Mouse (Mus musculus) left cerebral cortex, postnatal 10 days (tissue): ENCODE data around the gene Pcnx2. TPM values are rescaled to one million over a fixed set of nuclear protein-coding genes. Genes with fewer than 3 reads are reported as not detected.

Experiments used
- DNase-seq, 2 experiments: peaks; one replicate each; pipeline ENCODE4 v3.0.0; 2021 to 2022; ENCODE audit warnings: low spot score in 2 of 2, mixed read lengths in 1 of 2; ENCODE audit errors: extremely low spot score in 1 of 2
- intact Hi-C: fragments of 180-260 bp; cut with DNase I; formaldehyde crosslinking; loops from one replicate; pipeline ENCODE4 v1.15.1; 2025
- total RNA-seq, 2 experiments: library from RNA; stranded (reverse); gene quantifications; 2 replicates each; pipeline ENCODE4 v1.2.3; 2021

The Pcnx2 gene
- total RNA-seq, 2 experiments from 2014 or later = 48.6 to 55.8 TPM

DNA sequence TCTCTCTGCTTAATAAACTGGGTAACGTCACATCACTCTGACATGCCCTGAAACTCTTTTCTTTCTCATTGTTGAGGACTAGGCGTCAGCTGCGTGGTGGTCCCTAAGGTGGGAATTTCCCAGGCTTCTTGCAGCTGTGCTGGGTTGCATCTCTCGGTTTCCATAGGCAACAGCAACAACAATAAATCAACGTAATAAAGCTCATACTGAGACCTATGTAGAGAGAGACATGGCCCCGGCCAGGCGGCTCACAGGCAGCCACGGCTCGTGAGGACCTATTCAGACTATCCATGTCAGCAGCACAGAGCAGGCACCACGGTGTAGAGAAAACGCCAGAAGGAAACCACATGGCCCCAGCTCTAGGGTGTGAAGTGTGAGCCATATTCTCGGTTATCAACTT, 50.3 kb downstream of the Pcnx2 start:
- intact Hi-C loops = no loop called here
- no peak for DNase-seq

- intact Hi-C loops = no loop called here
- DNase-seq = no peak
Observed at GRCm38 (mm10) chr8:125845281-125845680, 52.8 kb downstream of the Pcnx2 start.

DNA sequence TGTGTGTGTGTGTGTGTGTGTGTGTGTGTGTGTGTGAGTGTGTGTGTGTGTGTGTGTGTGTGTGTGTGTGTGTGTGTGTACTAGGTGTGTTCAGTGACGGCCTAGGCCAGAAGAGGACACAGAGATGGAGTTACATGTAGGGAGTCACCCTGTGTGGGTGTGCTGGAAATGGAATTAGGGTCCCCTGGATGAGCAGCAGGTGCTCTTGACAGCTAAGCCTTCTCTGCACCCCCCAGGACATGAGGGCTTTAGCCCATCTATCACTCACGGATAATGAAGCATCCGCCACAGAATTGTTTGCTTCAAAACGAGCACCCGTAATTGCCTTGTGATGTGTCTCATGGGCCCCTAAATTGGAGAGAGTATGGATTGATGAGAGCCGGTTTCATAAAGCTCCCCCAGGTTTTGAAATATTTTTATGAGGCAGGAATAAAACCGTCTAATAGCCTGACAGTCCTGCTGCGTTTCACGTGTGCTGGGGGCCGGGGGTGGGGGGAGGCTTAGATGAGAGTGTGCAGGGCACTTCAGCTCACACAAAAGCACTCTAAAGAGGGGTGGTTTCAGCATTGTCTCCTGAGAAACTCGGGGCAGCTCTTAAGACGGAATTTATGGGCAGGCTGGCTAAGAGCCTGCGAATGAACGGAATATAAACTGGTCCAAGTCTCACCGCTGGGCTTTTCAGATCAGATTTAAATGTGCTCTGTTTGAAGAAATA, 54.8 kb downstream of the Pcnx2 start:
- no peak for DNase-seq
- intact Hi-C loops = no loop called here

DNA sequence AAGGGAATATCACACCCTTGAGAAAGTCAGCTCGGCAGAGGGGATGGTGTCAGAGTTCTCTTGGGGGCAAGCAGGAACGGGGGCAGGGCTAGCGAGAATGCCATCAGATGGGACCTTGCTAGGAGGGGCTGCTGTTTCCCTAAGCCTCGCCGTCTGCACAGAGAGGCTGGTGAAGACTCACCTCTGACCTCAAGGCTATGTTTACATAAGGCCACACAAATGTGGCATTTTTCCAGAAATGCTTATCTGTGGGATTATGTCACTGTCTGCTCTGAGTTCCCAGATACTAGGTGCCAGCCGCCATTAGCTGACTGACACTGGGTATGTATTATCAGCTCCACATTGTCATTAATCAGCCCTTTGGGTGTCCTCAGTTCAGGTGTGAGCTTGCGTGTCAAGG, 56.0 kb downstream of the Pcnx2 start:
- intact Hi-C loops = no loop called here
- DNase-seq = no peak

GRCm38 (mm10) chr8:125824688-125825087, 73.4 kb downstream of the Pcnx2 start:
- DNase-seq = no peak
- intact Hi-C loops = loop anchor here (5.0 kb wide), 1 partner anchor 38 kb away; no protein-coding TSS in a partner anchor

DNA sequence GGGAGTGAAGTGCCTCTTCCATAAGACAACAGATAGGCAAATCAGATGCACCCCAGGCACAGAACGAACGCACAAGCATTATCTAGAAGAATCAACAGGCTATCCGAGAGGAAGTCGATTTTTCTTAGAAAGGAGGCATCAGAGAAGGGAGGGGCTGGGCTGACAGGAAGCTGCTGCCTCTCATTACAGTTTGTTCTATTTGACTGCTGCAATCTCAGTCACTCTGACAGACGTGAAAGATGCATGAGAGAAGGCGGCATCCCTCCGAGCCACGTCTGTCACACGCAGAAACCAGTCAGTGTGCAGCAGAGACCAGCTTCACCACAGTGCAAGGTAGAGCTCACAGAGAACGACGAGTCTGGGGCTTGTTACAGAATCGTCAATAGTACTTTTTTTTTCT, 74.4 kb downstream of the Pcnx2 start:
- intact Hi-C loops = loop anchor here (5.0 kb wide), 1 partner anchor 39 kb away; no protein-coding TSS in a partner anchor
- DNase-seq = no peak

DNA sequence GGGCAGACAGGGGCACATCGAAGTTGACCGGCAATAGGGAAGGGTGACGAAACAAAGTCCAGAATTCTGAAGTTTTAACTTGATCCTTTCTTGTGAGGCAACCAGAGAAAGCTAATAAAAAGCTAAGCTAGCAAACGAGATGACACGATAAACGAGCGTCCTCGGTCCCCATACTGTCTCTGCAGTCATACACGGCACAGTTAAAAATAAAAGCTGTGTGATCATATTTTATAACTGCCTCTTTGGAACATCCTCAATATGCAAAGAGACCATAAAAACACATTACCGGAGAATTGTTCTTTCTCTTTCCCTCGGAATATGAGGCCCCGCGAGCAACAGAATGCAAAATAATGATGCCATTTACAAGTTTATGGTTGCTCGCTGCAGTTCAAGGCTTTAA, 76.1 kb downstream of the Pcnx2 start:
- DNase-seq = no peak
- intact Hi-C loops = loop anchor here (5.0 kb wide), 1 partner anchor 40 kb away; no protein-coding TSS in a partner anchor

DNA sequence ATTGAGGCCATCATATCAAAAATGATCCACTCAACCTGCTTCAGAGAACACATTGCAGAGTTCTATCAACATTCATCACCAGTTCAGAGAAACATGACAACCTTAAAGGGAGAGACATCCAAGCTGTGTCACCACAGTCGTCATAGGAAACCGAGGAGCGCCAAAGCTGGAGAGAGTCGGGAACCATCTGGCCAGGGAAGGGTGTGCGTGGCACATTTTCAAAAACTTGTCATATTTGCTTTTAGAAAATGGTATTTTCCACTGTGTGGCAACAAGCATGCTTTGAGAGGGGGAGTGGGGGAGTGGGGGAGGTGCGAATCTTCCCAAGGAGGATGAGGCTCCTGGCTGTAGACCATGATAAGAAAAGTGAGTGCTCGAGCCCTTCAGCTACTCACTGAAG, 78.3 kb downstream of the Pcnx2 start:
- DNase-seq = peak; percentile 64 to 73
- intact Hi-C loops = loop anchor here (5.0 kb wide), 1 partner anchor 43 kb away; no protein-coding TSS in a partner anchor

DNA sequence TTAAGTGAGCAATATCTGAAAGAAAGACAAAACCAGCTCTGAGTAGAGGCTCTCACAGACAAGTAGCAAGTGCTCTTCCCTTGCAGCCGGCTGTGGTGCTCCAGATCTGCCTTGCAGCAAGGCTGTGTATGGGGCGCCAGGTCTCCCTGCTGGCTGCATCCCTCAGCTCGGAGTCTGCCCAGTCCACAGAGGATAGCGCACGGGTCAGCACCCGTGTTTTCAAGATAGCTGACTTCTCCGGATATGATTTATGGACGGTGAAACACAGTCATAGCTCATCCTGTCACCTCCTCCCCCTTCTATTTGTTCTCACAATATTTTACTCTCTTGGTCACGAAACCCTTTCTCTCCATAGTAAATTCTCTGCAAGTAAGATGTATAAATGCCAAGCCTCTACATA, 79.3 kb downstream of the Pcnx2 start:
- intact Hi-C loops = no loop called here
- no peak for DNase-seq

DNA sequence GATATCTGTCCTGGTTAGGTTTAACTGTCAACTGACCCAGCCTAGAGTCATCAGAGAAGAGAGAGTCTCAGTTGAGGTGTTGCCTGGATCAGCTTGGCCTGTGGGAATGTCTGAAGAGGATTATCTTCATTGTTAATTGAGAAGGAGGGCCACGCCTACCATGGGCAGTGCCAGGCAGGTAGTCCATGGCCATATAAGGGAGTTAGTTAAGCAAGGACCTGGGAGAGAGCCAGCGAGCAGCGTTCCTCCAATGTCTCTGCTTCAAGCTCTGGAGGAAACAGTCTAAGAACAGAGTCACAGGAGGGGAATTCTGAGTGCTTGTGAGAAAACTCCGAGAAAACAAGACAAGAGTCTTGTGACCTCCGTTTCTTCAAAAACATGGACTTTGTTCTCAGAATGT, 81.4 kb downstream of the Pcnx2 start:
- intact Hi-C loops = no loop called here
- no peak for DNase-seq

DNA sequence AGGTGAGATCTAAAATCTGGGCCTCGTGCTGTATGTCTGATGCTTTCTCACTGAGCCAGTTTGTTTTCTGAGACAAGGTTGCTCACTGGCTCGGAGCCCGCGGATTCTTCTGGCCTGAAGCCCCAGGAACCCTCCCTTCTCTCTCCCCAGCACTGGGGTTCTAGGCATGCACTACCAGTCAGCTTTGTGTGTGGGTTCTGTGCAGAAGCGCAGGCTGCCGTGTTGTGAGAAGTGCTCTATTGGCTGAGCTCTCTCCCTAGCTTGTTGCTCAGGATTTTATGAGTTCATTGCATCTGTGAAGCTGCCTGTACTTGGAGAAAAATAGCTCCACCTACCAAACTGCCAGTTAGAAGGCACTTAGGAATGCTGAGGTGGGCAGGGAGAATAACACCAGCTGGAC, 89.3 kb downstream of the Pcnx2 start:
- peak; percentile 36 to 55 for DNase-seq
- intact Hi-C loops = no loop called here

- DNase-seq = no peak
- intact Hi-C loops = no loop called here
Observed at GRCm38 (mm10) chr8:125807905-125808310, 90.2 kb downstream of the Pcnx2 start.

- DNase-seq = no peak
- intact Hi-C loops = no loop called here
Observed at GRCm38 (mm10) chr8:125806459-125806858, 91.7 kb downstream of the Pcnx2 start.

DNA sequence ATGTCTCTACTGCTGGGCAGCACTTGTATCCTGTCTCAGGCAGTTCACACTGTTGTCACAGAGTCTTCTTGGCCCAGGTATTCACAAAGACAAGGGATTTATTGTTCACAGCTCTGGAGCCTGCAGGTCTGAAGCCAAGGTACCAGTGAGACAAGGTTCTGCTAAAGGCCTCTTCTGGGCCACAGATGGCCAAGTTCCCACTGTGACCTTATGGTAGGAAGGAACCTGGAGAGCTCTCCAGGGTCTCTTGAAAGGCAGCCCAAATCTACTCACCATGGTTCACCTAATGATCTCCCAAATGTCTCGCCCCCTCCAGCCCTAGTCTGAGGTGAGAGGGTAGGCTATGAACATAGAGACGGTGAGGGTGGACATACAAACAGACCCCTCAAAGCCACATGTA, 101.1 kb downstream of the Pcnx2 start:
- intact Hi-C loops = no loop called here
- DNase-seq = no peak

- DNase-seq = no peak
- intact Hi-C loops = no loop called here
Observed at GRCm38 (mm10) chr8:125795341-125795740, 102.8 kb downstream of the Pcnx2 start.

DNA sequence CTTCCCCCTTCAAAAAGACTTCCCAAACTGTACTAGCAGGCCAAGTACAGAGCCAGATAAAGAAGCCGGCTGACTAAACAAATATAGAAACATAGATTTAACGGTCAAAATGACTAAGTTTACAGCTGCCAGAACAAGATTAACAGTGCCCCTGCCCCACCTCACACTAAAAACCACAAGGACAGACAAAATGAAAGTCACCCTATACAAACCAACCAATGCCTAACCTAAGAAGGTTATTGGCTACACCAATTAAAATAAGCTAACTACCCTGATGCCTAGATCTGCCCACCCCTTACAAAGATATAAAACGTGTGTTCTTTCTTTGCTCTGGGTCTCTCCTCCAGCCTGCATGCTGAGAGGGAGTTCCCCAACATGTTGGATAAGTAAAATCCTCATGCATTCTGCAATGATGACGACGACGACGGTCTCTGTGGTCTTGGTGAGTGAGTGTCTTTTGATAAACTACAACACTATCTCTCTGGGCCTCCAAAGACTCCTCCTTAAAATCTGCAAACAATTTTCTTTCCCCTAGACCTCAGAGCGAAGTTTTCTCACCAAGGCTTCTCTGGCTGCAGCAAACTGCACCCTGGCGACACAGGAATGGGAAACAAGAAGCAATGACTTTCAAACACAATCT, 105.2 kb downstream of the Pcnx2 start:
- no peak for DNase-seq
- intact Hi-C loops = no loop called here

DNA sequence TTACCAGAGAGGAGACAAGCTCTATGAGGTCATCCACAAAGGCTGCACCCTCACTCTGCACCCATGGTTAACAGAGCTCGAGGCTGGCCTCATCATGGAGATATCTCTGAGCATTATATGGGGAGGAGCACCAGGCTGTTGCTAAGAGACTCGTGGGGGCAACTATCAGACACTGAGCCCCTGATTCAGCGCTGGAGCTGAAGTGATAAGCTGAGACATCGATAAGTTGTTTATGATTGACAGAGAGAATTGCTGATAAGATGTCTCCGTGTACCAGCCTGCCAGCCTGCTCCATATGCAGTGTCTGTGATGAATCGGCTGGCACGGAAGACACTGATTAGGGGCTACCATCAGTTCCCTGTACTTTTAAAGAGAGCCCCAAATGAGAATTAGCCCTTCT, 111.2 kb downstream of the Pcnx2 start:
- DNase-seq = no peak
- intact Hi-C loops = no loop called here

DNA sequence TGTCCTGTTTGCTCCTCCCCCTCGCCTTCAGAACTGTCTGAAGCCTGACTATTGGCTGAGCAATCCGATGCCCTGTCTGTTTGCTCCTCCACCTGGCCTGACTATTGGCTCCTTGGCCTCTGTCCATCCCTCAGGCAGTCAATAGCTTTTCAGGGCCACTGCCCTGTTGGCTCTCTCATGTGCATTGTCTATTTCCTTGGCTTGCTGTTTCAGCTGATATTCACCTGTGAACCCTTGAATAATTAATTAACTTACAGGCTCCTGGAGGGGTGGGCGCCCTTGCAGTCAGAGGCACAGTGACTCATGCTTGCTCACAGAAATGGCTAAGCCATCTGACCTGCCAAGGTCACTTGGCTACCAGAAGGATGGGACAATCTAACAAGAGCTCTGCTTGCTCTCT, 116.0 kb downstream of the Pcnx2 start:
- intact Hi-C loops = no loop called here

DNA sequence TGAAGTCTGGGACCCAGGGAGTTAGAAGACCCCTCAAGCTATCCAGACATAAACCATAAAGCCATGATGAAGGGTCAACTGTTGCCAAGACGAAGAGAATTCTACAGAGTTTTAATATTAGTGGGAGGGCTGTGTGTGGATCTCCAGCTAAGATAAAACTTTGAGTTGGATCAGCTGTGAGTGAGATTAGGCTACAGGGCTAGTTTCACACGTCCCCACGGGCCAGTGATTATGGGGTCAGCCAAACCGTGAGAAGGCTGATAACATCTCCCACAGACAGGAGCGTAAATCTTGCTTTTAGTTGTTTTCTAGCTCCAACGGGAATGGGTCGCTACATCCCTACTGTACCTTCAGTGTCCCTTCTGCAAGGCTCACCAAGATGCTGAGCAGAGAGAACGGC, 118.5 kb downstream of the Pcnx2 start:
- intact Hi-C loops = no loop called here
- no peak for DNase-seq

More for the DNA sequence above, 116.0 kb downstream of the Pcnx2 start:
- no peak for DNase-seq

GRCm38 (mm10) chr8:125778919-125779318, 119.2 kb downstream of the Pcnx2 start:
- no peak for DNase-seq
- intact Hi-C loops = no loop called here
